Mouse (Mus musculus): ENCODE results near the gene Slc22a7.

Gene Slc22a7

GRCm38 (mm10) chr17:46436672-46437366, 1.4 kb downstream of the Slc22a7 start:
- no peak for DNase-seq (ENCODE audit: low read depth, low spot score)

- DNase-seq (ENCODE audit: low read depth, low spot score): no peak
These were observed 4.6 kb downstream of the Slc22a7 start for GRCm38 (mm10) chr17:46433627-46434026.

- no peak for DNase-seq (ENCODE audit: low read depth, low spot score)
These were observed 9.4 kb downstream of the Slc22a7 start, which contains the start of gene Crip3 for GRCm38 (mm10) chr17:46428761-46429414. TSS of gene Crip3 (plus strand) at chr17:46428926.

GRCm38 (mm10) chr17:46426496-46426895, 11.8 kb downstream of the Slc22a7 start:
- DNase-seq (ENCODE audit: low read depth, low spot score): no peak

GRCm38 (mm10) chr17:46419717-46420116, 18.5 kb downstream of the Slc22a7 start:
- no peak for DNase-seq (ENCODE audit: low read depth, low spot score)

- DNase-seq (ENCODE audit: low read depth, low spot score): no peak
These were observed 19.6 kb downstream of the Slc22a7 start for GRCm38 (mm10) chr17:46418628-46419027.

- no peak for DNase-seq (ENCODE audit: low read depth, low spot score)
These were observed 29.8 kb downstream of the Slc22a7 start for GRCm38 (mm10) chr17:46408478-46408877.

- DNase-seq (ENCODE audit: low read depth, low spot score): no peak
These were observed 43.6 kb downstream of the Slc22a7 start for GRCm38 (mm10) chr17:46394631-46395030.

- DNase-seq (ENCODE audit: low read depth, low spot score): peak; percentile 66
These were observed 45.2 kb downstream of the Slc22a7 start for GRCm38 (mm10) chr17:46393012-46393411.

GRCm38 (mm10) chr17:46388200-46388599, 50.1 kb downstream of the Slc22a7 start:
- peak; percentile 56 for DNase-seq (ENCODE audit: low read depth, low spot score)

- DNase-seq (ENCODE audit: low read depth, low spot score): peak; percentile 34
These were observed 54.0 kb downstream of the Slc22a7 start for GRCm38 (mm10) chr17:46384061-46384801.

- DNase-seq (ENCODE audit: low read depth, low spot score): peak; percentile 95
These were observed 54.8 kb downstream of the Slc22a7 start, which contains the start of gene Zfp318 for GRCm38 (mm10) chr17:46383294-46384060. TSS of gene Zfp318 (plus strand) at chr17:46383731.

All from CD4-positive helper T cell, adult 2 months (primary cell).